Mouse (Mus musculus) cerebral cortex, adult 2 months (tissue): ENCODE measurements around the gene Vax1.

ENCODE experiments used
- WGBS: fragments of 180-500 bp; shearing (Covaris S2); methylation state at CpG from one replicate; pipeline ENCODE4 v1.1.7; 2018; 5-methylcytosine and 5-hydroxymethylcytosine counted together

Vax1 gene

DNA sequence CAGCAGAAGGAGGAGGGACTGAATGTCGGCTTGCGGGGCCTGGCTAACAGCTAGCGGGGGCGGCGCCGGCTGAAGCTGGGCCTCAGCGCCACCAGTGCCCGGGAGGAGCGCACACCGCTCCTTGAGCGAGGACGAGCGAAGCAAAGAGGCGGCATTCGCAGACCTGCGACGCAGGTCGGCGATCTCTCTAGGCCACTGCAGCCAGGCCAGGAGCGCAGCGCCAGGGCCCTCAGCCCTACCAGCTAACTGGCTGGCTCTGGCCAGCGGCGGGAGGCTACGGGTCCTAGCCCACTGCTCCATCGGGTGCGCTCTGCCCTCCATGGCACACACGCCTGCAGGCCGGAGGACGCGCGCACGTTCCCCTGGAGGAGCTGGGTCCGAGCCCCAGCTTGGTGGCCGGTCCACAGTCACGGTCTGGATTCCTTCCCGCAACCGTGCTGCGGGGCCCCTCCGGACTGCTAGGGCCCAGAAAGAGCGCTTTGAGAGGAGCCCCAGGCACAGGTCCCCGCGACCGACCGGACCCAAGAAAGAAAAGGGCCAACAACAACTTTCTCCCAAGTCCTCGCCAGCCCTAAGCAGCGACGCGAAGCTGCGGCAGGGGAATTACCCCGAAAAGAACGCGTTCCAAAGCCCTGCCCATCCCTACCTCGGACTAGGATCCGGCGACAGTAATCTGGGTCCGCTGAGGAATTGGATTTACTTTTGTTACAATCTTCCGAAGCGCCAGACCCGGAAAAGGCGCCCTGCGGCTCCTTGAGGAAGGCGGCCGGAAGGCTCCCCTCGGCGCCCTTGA is 517 bp downstream of the Vax1 start:
- WGBS: 3% methylated on average over 65 of the region's 65 CpGs

DNA sequence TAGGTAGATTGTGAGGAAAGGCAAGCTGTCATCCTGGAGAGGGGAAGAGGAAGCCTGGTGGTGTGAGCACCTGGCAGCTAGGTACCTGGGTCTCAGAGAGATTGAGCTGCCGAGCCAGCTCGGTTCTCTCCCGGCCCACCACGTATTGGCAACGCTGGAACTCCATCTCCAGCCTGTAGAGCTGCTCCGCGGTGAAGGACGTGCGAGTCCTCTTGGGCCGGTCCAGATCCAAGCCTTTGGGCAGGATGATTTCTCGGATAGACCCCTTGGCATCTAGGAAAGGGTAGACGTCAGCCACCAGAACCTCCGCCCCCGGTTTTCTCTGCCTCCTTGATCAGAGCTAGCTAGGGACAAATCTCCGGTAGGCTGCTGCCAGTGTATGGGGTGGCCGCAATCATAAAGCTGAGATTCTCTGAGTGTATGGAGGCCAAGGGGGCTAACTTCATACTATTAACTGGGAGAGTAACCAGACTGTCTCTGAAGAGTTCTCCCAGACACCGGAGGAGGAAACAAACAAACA is 1.4 kb downstream of the Vax1 start:
- WGBS: 32% methylated on average over 17 of the region's 17 CpGs

DNA sequence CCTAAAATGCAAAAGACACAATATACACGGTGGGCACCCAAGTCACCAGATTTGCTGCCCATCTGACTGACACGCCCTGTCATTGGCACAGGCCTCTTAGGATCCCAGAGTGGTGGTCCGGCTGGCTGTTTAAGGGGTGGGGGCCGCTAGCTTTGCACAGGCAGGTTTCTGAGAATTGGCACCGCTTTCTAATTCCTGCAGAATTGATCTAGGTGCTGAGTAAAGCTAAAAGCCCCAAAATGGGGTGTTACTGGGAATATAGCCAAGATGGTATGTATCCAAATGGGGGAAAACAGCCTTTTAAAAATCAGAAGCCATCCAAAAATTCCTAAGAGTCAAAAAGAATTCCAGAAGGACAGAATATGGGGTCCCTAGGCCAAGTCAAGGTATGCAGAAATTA is 2.0 kb downstream of the Vax1 start:
- WGBS: 65% methylated on average over 5 of the region's 5 CpGs

DNA sequence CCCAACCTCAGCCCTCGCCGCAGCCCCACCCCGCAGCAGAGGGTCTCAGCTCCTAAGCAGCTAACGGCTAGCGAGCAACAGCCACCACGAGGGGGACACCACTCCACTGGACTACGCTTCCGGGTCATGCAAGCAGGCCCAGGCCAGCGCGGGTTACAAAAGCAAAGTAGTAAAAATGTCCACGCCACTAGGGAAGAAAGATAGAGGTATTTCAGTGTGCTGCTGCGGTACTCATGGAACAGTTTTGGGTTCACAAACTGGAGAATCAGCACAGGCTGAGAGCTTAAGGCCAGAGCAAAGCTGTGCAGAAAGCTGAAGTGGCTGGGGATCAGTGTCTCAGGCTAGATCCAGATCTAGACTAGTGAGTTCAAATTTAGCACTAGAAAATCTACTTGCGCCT is 3.0 kb downstream of the Vax1 start:
- 19% methylated on average over 13 of the region's 13 CpGs for WGBS

DNA sequence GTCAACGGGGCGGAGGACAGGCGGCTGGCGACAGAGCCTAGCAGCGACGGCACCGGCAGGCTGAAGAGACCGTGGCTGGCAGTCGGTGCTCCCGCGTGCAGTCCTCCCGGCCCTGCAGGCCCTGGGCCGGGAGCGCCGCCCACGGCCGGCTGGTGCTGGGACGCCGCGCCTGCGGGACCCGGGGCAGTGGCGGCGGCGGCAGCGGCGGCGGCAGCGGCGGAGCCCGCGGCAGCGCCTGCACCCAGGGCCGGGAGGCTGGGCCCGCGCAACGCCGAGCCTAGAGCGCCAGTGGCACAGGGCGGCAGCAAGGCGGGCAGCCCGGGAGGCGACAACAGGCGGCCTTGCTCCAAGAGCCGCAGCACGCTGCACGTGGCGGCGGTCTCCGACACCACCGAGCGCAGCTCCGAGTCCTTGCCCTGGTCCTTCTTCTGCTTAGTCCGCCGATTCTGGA is 3.5 kb downstream of the Vax1 start:
- WGBS: under 1% methylated on average over 53 of the region's 55 CpGs

DNA sequence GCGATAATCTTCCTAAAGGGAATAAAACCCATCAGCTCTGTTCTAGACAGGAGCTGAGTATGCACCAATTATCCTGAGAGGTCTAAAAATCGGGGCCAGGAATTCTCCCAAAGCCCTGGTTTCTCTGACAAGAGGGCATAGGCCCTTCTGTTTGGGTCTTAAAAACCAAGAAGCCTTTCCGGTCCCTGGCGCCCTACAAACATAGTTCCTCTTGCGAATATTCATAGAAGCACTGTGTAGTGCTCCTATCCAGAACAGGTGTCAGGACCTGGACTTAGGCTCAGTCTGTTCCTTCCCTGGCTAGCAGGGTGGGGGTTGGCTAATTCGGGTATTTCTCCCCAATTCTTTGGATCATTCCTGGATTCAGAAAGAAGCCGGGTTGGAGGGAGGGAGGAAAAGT is 4.3 kb downstream of the Vax1 start:
- WGBS: 26% methylated on average over 7 of the region's 7 CpGs

DNA sequence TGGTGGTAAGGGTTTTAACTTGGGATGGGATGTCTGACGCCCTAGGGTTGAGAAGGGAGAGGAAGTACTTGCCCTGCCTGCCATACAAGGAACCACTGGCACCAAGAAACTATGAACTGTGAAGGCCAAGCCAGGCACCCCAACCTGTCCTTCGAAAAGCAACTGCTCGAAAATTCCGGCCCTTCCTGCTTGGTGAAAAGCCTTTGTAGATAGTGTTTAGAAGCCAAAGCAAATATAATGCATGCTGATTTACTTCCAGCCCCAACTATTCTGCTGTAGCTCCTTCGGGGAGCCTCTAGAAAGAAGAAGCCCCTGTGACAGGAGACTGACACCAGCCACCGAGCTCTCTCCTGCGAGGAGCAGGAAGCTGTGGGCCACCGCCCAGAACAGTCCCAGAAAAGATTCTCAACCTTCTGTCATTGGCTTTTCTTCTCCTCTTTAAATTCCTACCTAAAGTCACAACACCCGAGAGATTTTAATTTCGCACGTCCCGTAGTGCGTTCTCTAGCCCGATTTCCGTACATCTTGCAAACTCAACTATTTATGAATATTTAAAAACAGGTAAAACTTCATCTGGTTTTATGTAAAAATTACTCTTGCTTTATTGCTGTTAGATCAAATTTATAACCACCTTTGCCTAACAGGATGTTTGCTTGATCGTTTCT is 4.8 kb downstream of the Vax1 start:
- WGBS: 34% methylated on average over 16 of the region's 16 CpGs

DNA sequence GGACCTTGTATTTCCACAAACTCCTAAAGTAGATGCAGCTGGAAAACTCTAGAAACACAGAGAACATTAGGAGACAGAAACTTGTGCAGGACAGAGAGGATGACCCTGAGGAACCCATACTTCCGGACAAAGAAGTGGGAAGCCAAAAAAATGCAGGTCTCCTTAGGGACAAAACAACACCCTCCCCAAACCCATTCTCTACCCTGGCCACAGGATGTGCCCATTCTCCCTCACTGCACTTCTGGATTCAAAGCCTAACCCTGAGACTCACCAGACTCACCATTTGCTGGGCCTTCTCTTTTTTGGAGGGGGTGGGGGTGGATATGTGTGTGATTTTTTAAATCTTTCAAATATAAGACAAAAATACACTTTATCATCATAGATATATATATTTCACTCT is 5.7 kb downstream of the Vax1 start:
- WGBS: 33% methylated on average over 1 of the region's 1 CpGs

DNA sequence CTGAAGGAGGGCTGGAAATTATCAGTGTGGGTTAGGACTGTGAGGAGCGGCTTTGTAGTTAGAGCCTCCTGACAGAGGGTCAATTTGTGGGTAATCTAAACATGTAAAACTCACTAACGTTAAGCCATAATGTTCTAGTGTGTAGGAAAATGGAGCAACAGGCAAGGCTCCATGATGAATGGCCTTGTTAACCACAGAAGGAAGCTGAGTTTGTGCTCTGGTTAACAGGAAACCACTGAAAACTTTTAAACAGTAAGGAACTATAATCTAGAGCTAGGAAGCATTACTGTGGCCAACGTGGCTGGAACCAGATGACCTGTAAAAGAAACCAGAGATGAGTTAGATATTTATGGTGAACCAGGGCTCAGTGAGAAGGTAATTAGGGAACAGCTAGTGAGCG is 13.2 kb downstream of the Vax1 start:
- WGBS: 81% methylated on average over 4 of the region's 4 CpGs

DNA sequence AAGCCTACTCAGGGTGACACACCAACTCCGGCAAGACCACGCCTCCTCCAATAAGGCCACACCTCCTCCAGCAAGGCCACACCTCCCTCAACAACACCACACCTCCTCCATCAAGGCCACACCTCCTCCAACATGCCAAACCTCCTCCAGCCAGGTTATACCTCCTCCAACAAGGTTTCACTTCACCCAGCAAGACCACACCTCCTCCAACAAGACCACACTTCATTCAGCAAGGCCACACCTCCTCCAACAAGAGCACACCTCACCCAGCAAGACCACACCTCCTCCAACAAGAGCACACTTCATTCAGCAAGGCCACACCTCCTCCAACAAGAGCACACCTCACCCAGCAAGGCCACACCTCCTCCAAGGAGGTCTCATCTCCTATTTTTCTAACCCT is 15.7 kb downstream of the Vax1 start:
- 93% methylated on average over 2 of the region's 2 CpGs for WGBS

DNA sequence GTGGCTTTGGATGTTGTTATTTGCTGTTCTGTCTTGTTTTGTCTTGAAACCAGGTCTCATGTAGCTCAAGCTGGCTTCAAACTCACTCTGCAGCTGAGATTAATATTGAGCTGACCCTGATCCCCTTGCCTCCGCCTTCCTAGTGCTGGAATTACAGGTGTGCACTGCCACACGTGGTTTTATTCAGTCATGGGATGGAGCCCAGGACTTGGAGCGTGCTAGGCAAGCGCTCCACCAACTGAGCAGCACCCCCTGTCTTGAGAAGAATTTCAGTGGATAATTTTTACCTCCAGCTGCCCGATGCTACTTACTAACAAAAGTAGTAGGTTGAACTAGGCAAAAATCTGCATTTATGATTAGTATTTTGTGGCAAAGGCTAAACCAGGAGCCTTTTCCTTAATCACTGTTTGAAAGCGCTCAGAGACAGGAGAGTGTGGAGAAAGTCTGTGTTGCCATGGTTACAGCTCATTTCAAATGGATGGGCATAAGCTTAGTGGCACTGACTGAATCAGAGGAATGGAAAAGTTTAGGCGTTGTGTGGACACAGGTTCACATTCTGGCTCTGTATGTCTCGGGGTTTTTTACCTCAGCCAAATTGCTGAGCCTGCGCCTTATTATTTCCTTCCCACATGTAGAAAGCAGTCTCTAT is 24.2 kb downstream of the Vax1 start:
- 34% methylated on average over 9 of the region's 9 CpGs for WGBS

DNA sequence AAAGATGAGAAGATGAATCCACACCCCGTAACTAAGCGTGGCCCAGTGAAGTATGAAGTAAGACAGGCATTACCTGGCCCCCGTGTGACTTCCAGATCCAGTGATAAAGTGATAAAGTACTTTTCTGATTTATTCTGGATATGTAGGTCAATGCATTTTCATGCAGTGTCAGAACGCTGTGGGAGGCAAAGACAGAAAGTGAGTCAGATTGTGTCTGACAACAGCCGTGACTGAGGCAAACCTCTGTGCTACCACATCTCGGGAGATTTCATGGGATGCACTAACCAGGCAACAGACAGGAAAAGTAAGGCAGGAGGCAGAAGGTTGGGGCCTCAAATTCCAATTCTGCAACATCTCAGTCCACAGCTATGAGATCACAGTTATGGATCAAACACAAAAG is 24.8 kb downstream of the Vax1 start:
- WGBS: 49% methylated on average over 6 of the region's 6 CpGs

DNA sequence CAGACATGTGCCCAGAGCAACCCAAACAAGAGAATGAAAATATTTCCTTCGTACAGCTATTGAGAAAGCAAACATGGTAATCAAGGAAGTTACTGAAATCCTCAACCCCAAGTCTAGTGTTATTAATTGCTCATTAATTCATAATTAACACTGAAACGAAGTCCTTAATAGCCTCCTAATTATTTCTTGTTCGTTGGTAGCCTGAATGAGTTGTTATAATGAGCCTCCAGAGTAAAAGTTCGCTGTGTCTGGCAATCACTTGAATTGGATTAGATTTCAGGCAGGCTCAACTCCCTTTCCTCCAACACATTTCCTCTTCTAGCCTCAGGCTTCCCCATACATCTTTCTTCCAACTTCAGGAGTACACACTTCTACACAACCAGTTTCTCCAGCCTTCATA is 27.6 kb downstream of the Vax1 start:
- 58% methylated on average over 4 of the region's 4 CpGs for WGBS

DNA sequence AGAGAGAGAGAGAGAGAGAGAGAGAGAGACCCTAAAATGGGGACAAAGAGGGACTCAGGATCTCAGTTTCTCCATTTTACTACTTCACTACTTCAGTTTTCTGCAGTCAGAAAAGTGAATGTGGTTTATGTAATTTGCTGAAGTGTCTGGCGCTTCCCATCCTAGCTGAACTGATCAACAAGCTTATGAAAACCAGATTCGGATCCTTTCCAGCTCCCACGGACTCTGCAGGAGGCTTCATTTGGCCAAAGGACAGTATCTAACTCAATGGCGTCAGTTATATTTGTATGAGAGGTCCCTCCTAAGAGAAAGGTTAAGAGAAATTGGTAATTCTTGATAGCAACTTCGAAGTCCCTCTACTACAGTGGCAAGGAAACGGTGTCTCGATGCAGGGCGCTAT is 34.5 kb downstream of the Vax1 start:
- 55% methylated on average over 8 of the region's 8 CpGs for WGBS

DNA sequence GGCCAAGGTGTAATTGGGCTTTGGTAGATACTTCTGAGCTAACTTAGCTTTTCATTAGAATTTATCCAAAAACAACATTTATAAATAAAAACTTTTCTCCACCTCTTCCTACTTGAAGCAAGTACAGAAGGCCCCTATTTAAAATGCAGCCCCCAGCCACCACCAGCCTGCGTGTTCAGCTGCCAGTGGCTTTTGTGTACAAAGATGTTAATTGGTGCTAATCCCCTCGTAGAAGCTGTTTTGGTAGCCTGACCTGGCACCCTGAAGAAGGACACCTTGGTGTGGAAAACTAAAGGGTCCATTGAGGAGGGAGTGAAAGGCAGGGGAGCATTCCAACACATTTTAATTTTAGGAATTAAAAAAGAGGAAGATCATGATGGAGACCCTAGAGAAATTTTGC is 34.9 kb downstream of the Vax1 start:
- WGBS: 78% methylated on average over 2 of the region's 2 CpGs

DNA sequence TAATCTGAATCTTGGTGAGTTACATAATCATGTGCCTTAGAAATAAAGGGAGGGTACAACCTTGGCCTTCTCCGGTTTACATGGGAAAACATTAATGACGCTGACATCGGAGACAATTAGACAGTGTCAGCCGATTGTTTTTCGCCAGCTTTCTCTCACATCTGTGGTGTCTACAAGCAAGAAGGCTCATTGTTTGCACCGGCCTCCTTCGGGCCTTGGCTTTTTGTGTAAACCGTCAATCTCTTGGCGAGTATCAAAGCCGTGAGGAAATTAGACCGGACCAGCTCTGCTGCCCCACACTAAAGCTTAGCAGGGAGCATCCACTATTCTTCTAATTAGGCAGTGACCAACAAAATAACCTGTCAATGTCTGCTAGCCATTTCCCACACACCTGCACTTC is 36.7 kb downstream of the Vax1 start:
- WGBS: 64% methylated on average over 11 of the region's 11 CpGs

DNA sequence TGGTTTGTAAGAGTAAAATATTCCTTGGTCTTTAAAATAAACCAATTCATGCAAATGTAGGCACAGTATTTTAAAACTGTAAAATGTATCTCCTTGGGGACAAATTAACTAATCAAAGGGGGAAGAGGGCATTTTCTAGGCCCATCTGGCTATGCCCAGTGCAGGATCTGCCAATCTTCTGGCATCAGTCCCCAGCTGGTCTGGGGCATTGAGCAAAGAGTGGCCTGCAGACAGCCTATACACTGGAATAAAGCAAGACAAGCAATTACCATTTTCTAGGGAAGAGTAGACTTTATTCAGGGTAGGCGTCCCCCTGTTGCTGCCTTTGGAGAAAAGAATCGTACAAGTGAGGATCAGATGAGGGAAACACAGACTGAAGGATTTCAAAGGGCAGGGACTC is 40.2 kb downstream of the Vax1 start:
- WGBS: 82% methylated on average over 2 of the region's 2 CpGs

DNA sequence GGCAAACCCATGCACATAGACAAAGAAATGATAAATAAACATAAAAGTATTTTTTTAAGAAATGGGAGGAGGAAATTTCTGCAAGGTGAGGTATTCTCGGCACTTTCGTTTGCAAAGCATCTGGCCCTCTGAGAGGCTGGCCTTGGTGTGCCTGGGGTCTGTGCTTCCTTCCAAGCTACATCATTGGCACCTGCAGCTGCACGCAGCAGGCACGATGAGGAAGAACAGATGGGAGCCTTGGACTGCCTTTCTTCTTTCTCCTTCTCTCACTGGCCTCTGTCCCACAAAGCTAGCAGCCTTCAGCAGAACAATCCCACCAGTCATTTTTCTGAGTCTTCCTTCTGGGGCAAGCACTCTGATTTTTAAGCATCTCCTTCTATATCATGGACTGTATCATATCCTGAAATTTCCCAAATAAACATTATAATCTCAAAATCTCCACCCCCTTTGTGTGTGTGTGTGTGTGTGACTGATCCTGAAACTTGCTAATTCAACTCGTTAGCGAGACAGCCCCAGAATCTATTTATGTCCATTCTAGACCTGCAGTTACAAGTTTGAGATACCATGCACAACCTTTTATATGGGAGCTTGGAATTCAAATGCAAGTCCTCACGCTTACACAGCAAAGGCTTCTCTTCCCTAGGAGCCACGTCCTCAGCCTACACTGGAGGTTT is 41.2 kb downstream of the Vax1 start:
- WGBS: 54% methylated on average over 8 of the region's 8 CpGs

DNA sequence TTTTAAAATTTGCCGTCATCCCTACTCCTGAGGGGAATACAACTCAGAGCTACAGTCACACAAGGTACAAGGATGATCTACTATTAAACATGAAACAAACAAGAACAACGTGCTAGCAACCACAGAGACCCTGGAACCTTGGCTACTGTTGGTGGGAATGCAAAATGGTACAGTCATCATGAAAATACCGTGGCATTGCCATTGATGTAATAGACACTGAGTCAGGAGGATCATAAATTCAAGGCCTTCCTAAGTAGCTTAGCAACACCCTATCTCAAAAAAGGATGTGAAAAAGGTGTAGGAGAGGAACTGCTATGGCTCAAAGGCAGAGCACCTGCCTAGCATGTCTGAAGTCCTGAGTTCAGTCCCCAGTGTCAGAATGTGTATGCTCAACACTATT is 42.4 kb downstream of the Vax1 start:
- 89% methylated on average over 3 of the region's 3 CpGs for WGBS
